Mouse (Mus musculus): Measurements from ENCODE around the gene Osbpl3.

- no peak for TF ChIP-seq POLR2A (IDR thresholded peaks at IDR 0.05; ENCODE audit: extremely low read depth, insufficient read depth, low read length)
- TF ChIP-seq CTCF (IDR thresholded peaks at IDR 0.05; ENCODE audit: extremely low read depth, insufficient read depth, low read length), result no peak
Measured at GRCm38 (mm10) chr6:50387629-50388028, 68.4 kb downstream of the Osbpl3 start.

Data from cortical plate, adult 2 months (tissue).